28 mouse cellular contexts compared by ENCODE assay signal in genomic region chr1:182159575-182159974, GRCm38 (mm10). TPM values are rescaled to one million over a fixed set of nuclear protein-coding genes. Genes with fewer than 3 reads are reported as not detected.
A peak's percentile ranks its signal among the peaks of the same experiment; 100 is the strongest.
DNase-seq lines count a peak whose midpoint lies in the region.
"Had no signal": no experiment of that assay in that cellular context is flagged by ENCODE, and none has a peak within 500 bp of the region (broad histone marks: within the 10 kb centered on the region; RNA-seq: fewer than 3 reads in every experiment).

No protein-coding gene starts in this region.

- no peaks in the 10 kb centered on the region for H3K4me1 ChIP-seq in heart, embryonic 10.5 days
- H3K4me1 ChIP-seq: forebrain, embryonic 13.5 days; heart, embryonic 13.5 days had no signal

- H3K27ac ChIP-seq in heart, embryonic 10.5 days, result no peak overlapping the region
- H3K27ac ChIP-seq: forebrain, embryonic 10.5 days; forebrain, embryonic 13.5 days; heart, embryonic 13.5 days; hindbrain, embryonic 14.5 days; hindbrain, postnatal 0 days had no signal

- H3K9me3 ChIP-seq in heart, embryonic 10.5 days, result no peaks in the 10 kb centered on the region
- H3K9me3 ChIP-seq: forebrain, embryonic 10.5 days; forebrain, embryonic 13.5 days; heart, embryonic 13.5 days had no signal

- no peaks in the 10 kb centered on the region for H3K36me3 ChIP-seq in heart, embryonic 10.5 days
- H3K36me3 ChIP-seq: forebrain, embryonic 10.5 days; heart, embryonic 13.5 days had no signal

- DNase-seq in thymus, postnatal 0 days (ENCODE audit: low spot score), result peak; percentile 40
- no peak for DNase-seq in thymus, postnatal 10 days (ENCODE audit: low spot score in 2 of 2)
- DNase-seq in ES-CJ7 (ENCODE audit: low read depth, low spot score), result peak; percentile 86
- peak; percentile 34 for DNase-seq in thymus, postnatal 14 days
- DNase-seq in frontal cortex, adult 2 months (ENCODE audit: extremely low spot score in 1 of 2, low spot score in 1 of 2), result no peak
- no peak for DNase-seq in heart, embryonic 10.5 days (ENCODE audit: low spot score)
- DNase-seq: adrenal gland, postnatal 10 days; adrenal gland, postnatal 36 days; cerebellum, adult 18-20 months; cerebellum, adult 9-10 months; cerebellum, postnatal 14 days; gastrocnemius, postnatal 25 days; heart, adult 18-20 months; heart, postnatal 14 days; heart, postnatal 4 days had no signal

- 78% methylated on average over 3 of the region's 3 CpGs for WGBS in heart, embryonic 10.5 days

- no peak overlapping the region for H3K4me3 ChIP-seq in heart, embryonic 10.5 days
- H3K4me3 ChIP-seq: forebrain, embryonic 10.5 days; forebrain, embryonic 13.5 days; heart, embryonic 13.5 days had no signal

- H3K27me3 ChIP-seq in heart, embryonic 10.5 days (ENCODE audit: insufficient read depth, poor library complexity, severe bottlenecking), result no peaks in the 10 kb centered on the region
- H3K27me3 ChIP-seq: forebrain, embryonic 13.5 days; heart, embryonic 13.5 days had no signal

RNA-seq across cellular contexts. Expression of gene Vmn1r1, which starts 4.7 kb away (rescaled TPM):
- polyA plus RNA-seq in thymus, postnatal 0 days (2015; fragmentation: Nextera tagmentation; extraction: Ambion mirVana), result not detected in 2 replicates
- polyA plus RNA-seq in frontal cortex, adult 2 months (2012; rRNA removed), result not detected in 2 replicates
- not detected in 2 replicates for polyA plus RNA-seq in heart, embryonic 10.5 days (2016; fragmentation: Nextera tagmentation; extraction: Ambion mirVana)
- polyA plus RNA-seq: C2C12; embryonic facial prominence, embryonic 11.5 days; embryonic facial prominence, embryonic 14.5 days; forebrain, embryonic 10.5 days; forebrain, embryonic 13.5 days; forebrain, embryonic 16.5 days; gonadal fat pad, adult 2 months; heart, embryonic 13.5 days; heart, embryonic 16.5 days; hindbrain, embryonic 11.5 days; hindbrain, embryonic 14.5 days; hindbrain, postnatal 0 days; inflammation-experienced regulatory T-cells, adult 6 months had no signal

RNA-seq across cellular contexts. Expression of gene Srp9, which starts 35.0 kb away (rescaled TPM):
- polyA plus RNA-seq in thymus, postnatal 0 days (2015; fragmentation: Nextera tagmentation; extraction: Ambion mirVana), result 274 and 279 TPM in 2 replicates
- polyA plus RNA-seq in frontal cortex, adult 2 months (2012; rRNA removed), result 116 and 120 TPM in 2 replicates
- polyA plus RNA-seq in heart, embryonic 10.5 days (2016; fragmentation: Nextera tagmentation; extraction: Ambion mirVana), result 121 and 128 TPM in 2 replicates

Comparison
In these comparisons a context has a peak if more than half of its experiments do, and no peak if none do; other contexts are left out.
1. DNase-seq: peak in thymus, postnatal 0 days (single experiment), ES-CJ7 (single experiment) and thymus, postnatal 14 days (single experiment); none in thymus, postnatal 10 days (0 of 2), frontal cortex, adult 2 months (0 of 2) and heart, embryonic 10.5 days (single experiment).